Mouse (Mus musculus) kidney, adult 10 weeks (tissue): ENCODE data around the gene Thg1l. TPM values are rescaled to one million over a fixed set of nuclear protein-coding genes. Genes with fewer than 3 reads are reported as not detected.

Experiments used
- polyA plus RNA-seq: library from polyadenylated mRNA; stranded (reverse); fragments of 350-450 nt; fragmentation: Illumina TruSeq; extraction: RNeasy Lipid Tissue Mini Kit (QIAGEN cat#74804); gene quantifications from one replicate; pipeline ENCODE4 v1.2.3, GENCODE M21; 2014; ENCODE audit warnings: low read depth, low replicate concordance

Thg1l gene
- 5.2 TPM for polyA plus RNA-seq

GRCm38 (mm10) chr11:45955127-45955627, at the start of gene Thg1l:
Thg1l (minus strand) TSS chr11:45955494.

GRCm38 (mm10) chr11:45979946-45980892, 24.9 kb upstream of the Thg1l start, which contains the start of gene Sox30:
Sox30 (plus strand) TSS chr11:45980310.

GRCm38 (mm10) chr11:45944643-45945156, 10.6 kb downstream of the Thg1l start, which contains the start of gene Lsm11:
Lsm11 (minus strand) TSS chr11:45944935.

Other genes starting within 250 kb of the Thg1l start
- gene Clint1, start 103.4 kb downstream of the Thg1l start, polyA plus RNA-seq: 98.7 TPM
- 1.1 TPM for gene Lsm11, start 10.6 kb downstream of the Thg1l start, polyA plus RNA-seq
- not detected for gene Sox30, start 24.8 kb upstream of the Thg1l start, polyA plus RNA-seq
- gene Gm12166, start 96.8 kb upstream of the Thg1l start, polyA plus RNA-seq: not detected
- gene Adam19, start 100.5 kb upstream of the Thg1l start, polyA plus RNA-seq: 0.89 TPM
- gene Nipal4, start 211.0 kb upstream of the Thg1l start, polyA plus RNA-seq: not detected